Mouse (Mus musculus) thymus, postnatal 36 days (tissue): ENCODE data around the gene Stambp.

ENCODE experiments used
- DNase-seq, 2 experiments: peaks; one replicate each; pipeline ENCODE4 v3.0.0; 2022; ENCODE audit warnings: mixed read lengths in 2 of 2

Stambp gene

GRCm38 (mm10) chr6:83568901-83569862 lies 3.3 kb downstream of the Stambp start:
- no peak for DNase-seq

- DNase-seq = no peak
These were observed 16.6 kb downstream of the Stambp start for GRCm38 (mm10) chr6:83555972-83556371.

GRCm38 (mm10) chr6:83548346-83548745 lies 24.2 kb downstream of the Stambp start:
- DNase-seq = no peak

GRCm38 (mm10) chr6:83545778-83546177 lies 26.8 kb downstream of the Stambp start:
- DNase-seq = no peak

- no peak for DNase-seq
These were observed 30.6 kb downstream of the Stambp start for GRCm38 (mm10) chr6:83541756-83542456.

- DNase-seq = no peak
These were observed 32.5 kb downstream of the Stambp start for GRCm38 (mm10) chr6:83540017-83540416.

GRCm38 (mm10) chr6:83536795-83537059 lies 35.8 kb downstream of the Stambp start:
- DNase-seq = no peak

GRCm38 (mm10) chr6:83536028-83536794 lies 36.3 kb downstream of the Stambp start, which contains the start of gene Actg2:
Gene Actg2, minus strand, starts transcription at chr6:83536265.
- no peak for DNase-seq

GRCm38 (mm10) chr6:83532608-83533007 lies 39.9 kb downstream of the Stambp start:
- no peak for DNase-seq

- DNase-seq = no peak
These were observed 49.3 kb downstream of the Stambp start for GRCm38 (mm10) chr6:83523194-83523593.

GRCm38 (mm10) chr6:83521784-83522183 lies 50.7 kb downstream of the Stambp start:
- no peak for DNase-seq

GRCm38 (mm10) chr6:83518637-83519036 lies 53.9 kb downstream of the Stambp start:
- no peak for DNase-seq

GRCm38 (mm10) chr6:83515172-83515571 lies 57.4 kb downstream of the Stambp start:
- DNase-seq = no peak

GRCm38 (mm10) chr6:83512495-83512894 lies 60.0 kb downstream of the Stambp start:
- peak; percentile 55 to 65 for DNase-seq

- no peak for DNase-seq
These were observed 62.3 kb downstream of the Stambp start for GRCm38 (mm10) chr6:83510210-83510609.

GRCm38 (mm10) chr6:83509442-83509841 lies 63.1 kb downstream of the Stambp start:
- no peak for DNase-seq

- DNase-seq = no peak
These were observed 65.4 kb downstream of the Stambp start for GRCm38 (mm10) chr6:83507168-83507546.

GRCm38 (mm10) chr6:83506258-83507167 lies 66.0 kb downstream of the Stambp start, which contains the start of gene Dguok:
Gene Dguok, minus strand, starts transcription at chr6:83506969.
- peak; percentile 95 to 99 for DNase-seq

GRCm38 (mm10) chr6:83505554-83505953 lies 67.0 kb downstream of the Stambp start:
- no peak for DNase-seq

GRCm38 (mm10) chr6:83503361-83503760 lies 69.2 kb downstream of the Stambp start:
- DNase-seq = no peak

- peak in 1 of 2 experiments; percentile 19 for DNase-seq
These were observed 69.9 kb downstream of the Stambp start for GRCm38 (mm10) chr6:83502656-83503055.
